Mouse (Mus musculus): ENCODE results near the gene Fam76a.
"Not testable (repeated sequence)": the region's sequence is repeated elsewhere in the genome, so short reads cannot be mapped to it uniquely, and the experiment has no call there.

Gene Fam76a

DNA sequence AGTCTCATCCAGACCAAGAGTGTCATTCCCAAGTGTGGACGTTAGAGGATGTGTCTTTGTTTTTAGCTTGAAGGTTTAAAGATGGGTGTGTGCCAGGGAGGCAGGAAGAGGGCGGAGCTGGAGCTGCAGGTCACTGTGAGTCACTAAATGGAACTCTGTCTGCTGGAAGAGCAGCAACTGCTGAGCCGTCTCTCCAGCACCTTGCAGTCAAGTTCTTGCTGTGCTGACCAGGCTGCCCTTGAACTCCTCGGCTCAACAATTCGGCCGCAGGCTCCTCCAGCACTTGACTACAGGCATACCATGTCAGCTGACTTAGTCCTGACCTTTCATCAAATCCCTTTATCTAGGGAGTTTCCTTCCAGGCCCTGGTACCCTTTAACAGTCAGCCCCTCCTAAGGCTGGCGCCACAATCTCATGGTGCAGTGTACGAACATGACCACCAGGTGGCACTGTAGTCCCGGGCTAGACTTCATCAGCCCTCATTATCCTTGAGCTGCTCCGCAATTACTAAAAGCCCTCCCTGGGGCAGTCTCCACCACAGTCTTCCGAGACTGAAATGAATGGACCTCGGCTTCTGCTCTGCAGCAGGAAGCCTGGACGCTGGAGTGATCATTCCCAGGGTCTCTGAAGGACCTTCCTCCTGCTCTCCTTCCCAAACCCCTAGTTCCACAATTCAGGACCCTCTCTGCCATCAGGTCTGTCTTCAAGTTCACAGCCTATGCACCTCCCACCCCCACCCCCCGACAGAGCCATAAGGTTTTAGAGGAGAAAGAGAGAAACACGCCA is 23.1 kb upstream of the Fam76a start:
- DNase-seq (ENCODE audit: low spot score in 2 of 2) = peak; percentile 83 to 89

DNA sequence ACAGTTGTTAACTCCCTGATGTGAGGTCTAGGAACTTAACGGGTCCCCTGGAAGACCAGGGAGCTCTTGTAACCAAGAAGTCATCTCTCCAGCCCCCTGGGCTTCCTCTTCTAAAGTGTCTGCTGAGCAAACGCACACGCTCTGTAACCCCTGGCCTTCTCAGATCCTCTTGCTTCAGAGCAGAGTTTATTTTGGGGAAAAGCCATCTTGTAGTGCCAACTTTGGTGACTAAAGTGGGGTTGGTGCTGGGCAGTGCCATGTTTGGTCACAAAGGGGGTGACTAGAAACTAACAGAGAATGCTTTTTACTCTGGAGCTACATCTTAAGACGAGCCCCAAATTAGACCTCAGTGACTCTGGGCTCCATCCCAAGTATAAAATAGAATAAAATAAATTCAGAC is 22.4 kb upstream of the Fam76a start:
- DNase-seq (ENCODE audit: low spot score in 2 of 2) = no peak

DNA sequence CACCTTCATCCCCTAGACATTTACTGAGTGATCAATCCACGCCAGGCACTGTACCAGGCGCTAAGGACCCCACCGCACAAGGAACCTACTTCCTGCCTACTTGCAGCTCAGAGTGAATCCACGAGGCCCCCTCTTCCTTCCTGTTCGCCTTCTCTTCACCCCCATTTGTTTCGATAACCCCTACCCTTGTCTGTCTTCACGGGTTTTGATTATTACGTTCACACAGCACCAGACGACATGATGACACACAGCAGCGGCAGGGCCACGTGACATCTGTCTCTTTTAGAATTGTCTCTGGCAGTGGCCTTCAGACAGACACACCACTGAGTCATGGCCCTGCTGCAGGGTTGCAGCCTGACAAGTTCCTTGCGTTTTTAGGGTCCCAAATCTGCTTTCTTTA is 21.7 kb upstream of the Fam76a start:
- no peak for DNase-seq (ENCODE audit: low spot score in 2 of 2)

DNA sequence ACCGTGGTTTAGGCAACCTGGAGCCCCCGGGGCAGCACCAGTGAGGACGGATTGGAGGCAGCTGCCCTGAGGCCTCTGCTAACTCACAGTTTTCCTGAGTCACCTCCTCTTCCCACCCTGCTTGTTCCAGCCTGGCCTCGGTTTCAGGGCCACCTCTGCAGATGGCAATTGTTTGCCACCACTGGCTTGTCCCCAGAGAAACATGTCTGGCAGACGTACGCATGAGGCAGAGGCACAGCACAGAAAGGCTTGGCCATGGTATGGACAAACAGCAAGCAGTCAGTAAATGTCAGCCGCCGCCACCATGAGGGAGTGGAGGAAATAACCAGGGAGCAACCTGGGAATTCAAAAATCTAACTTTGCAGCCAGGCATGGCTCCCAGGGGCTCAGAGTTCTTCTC is 20.7 kb upstream of the Fam76a start:
- no peak for DNase-seq (ENCODE audit: low spot score in 2 of 2)

DNA sequence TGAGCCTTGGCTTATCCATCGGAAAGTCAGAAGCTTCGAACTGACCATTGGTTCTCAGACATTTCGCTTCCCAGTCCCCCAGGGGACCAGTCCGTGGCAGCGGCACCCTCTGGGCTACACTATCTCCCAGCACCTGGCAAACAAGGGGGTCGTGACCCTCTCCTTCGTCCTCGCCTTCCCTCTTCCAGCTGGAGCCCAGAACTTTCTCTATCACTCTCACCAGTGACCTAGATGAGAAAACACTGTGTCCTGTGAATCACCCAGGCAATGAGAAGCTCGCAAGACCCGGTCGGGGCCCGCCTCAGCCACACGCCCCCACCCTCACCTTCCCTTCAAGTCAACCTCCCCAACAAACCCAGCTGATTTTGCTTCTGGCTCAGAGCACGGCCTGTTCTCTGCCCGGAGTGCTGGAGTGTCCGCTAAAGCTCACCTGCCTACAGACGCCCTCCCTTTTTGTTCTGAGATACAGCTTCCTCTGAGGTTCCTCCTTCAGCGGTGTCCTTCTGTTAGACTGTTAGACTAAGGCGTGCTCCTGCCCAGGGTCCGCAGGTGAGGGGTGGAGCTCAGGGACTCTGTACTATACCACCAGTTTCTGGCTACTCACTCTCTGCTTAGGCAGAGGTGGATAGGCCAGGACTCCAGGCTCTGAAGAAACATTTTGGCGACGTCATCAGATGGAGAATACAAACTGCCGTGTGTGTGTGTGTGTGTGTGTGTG is 18.8 kb upstream of the Fam76a start:
- no peak for DNase-seq (ENCODE audit: low spot score in 2 of 2)

DNA sequence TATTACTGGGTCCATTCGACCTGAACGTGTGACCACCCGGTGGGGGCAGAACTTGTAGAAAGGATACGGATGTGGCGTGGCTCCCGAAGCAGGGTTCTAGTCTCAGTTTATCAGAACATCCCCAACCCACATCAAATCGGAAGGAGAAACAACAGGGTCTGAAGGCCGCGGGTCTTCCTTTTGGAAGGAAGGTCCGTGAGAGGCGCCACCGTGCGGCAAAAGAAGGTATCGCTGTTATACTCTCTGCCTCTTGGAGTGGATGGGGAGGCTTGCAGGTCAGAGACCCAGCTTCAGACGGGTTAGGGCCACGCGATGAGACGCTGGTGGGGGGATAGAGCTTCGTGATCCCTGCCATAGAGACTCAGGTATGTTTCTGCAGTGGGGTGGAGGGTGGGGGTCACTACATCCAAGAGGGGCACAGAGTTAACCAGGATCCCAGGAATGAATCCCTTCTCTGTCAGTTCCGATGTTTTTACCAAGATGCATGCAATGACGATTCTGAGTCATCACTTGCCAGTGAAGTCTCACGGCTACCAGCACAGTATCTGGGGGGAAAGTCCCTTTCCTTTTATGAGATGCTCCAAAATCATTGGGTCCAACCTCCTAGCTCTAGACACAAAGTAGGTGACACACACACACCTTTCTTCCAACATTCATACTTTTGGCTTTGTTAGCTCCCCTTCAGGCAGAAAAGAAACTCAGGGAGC is 17.2 kb upstream of the Fam76a start:
- DNase-seq (ENCODE audit: low spot score in 2 of 2) = peak in 1 of 2 experiments; percentile 41

DNA sequence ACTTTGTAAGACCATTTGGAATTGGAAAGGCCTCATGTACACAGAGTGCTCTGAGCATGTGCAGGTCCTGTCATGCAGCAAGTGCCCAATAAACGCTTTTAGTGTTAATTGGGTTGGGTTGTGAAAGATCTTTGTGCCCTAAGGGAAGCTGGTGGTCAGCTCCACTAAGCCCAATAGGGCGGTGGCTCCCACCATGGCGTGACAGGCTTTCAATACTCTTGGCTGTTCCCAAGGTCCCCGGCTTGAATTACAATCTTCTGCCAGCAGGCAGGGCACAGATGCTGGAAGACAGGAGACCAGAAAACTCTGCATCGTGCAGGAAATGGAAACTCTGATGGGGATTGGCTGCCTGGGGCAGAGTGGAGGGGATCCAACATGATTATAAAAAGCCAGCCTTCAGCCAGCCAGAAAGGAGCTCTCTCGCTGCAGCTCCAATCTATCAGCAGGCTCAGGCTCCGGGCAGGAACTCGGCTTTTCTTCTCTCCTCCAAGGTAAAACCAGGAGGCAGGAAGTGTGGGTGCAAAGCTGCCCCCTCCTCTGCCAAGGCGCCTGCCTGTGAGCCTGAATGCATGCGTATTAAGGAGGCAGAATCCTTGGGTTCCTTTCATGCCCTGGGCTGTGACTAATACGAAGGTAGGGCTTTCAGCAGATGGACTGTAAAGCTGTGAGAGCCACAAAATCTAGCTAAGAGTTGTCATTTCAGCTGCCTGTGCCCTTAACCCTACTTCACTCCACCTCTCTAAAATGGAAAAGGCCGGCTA is 16.0 kb upstream of the Fam76a start:
- no peak for DNase-seq (ENCODE audit: low spot score in 2 of 2)

DNA sequence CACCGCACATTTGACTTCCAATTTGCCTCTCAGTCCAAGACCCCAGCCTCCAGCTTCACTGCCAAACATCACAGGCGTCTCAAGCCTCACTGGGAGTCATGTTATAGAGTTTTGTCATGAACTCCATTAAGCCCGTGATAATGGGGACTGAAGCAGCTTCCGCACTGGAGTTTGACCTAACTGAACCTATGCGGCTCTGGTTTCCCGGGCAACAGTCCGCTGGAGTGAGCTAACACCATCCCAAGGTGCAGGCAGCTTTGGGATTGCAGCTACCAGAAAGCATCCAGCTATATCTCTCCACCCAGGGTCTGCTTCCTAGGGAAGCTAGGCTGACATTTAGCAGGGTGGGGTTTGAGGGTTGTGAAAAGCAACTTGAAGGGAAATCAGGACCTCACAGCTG is 12.3 kb upstream of the Fam76a start:
- DNase-seq (ENCODE audit: low spot score in 2 of 2) = no peak

DNA sequence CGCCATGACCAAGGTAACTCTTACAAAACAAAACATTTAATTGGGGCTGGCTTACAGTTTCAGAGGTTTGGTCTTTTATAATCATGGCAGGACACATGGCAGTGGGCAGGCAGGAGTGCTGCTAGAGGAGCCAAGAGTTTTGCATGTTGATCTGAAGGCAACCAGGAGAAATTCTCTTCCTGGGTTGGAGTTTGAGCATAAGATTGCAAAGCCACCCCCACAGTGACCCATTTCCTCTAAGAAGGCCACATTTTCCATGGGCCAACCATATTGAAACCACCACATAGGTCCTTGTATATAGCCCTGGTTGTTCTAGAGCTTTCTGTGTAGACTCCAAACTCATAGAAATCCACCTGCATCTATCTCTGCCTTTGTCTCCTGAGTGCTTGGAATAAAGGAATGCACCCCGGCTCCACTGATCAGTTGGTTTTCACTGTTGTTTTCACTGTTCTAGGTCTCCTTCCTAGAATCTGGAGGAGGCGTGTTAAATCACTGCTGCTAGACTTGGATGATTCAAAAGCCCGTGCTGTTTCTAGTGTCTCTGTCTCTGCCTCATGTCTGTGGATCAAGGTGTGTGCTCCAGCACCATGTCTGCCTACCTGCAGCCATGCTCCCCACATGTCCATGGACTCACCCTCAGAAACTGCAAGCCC is 10.5 kb upstream of the Fam76a start:
- no peak for DNase-seq (ENCODE audit: low spot score in 2 of 2)

DNA sequence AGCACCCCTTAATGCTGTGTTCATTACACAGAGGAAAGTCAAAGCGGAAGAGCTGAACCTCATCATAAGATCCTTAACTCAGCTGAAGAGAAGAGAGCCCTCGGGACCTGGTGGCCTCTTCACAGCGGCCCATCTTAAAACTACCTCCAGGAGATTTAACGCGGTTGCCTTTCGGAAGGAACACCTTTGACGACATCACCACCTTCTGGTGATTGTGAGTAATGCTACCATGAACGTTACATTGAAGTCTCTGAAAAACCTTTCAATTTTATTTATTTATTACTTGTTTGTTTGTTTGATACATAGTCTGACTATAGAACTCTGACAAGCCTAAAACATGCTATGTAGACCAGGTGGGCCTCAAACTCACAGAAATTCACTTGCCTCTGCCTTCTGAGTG is 8.4 kb upstream of the Fam76a start:
- DNase-seq (ENCODE audit: low spot score in 2 of 2) = peak in 1 of 2 experiments; percentile 34

DNA sequence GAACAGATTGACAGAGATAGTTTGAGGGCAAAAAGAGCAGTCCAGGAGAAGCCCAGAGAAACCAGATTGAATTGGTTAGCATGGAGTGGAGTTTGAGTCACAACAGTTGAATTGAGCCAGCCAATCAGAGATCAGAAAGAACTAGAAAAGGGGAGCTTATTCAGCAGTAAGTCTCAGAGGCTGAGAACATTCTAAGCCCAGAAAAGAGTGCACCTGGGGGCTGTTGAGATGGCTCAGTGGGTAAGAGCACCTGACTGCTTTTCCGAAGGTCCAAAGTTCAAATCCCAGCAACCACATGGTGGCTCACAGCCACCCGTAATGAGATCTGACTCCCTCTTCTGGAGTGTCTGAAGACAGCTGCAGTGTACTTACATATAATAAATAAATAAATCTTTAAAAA is 4.2 kb upstream of the Fam76a start:
- DNase-seq (ENCODE audit: low spot score in 2 of 2) = not testable (repeated sequence)

DNA sequence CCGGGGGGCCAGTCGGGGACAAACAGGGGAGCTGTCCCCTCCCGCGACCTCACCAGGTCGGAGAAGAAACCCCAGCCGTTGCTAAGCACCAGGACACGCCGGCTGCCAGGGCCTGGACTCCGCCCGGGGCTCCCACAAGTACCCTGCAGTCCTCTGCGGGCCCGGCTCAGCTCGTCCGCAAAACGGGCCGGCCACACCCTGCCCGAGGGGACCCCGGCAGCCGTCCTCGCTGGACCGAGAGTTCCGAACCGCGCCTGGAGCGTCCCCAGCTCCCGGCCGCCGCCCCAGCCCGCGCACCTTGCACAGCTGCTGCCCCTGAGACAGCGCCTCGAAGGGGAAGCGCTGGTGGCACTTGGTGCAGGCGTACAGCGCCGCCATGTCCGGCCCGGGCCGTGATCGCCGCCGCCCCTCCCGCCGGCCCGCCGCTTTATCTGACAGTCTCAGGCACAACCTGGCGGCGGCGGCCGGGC is 262 bp downstream of the Fam76a start:
- no peak for DNase-seq (ENCODE audit: low spot score in 2 of 2)

DNA sequence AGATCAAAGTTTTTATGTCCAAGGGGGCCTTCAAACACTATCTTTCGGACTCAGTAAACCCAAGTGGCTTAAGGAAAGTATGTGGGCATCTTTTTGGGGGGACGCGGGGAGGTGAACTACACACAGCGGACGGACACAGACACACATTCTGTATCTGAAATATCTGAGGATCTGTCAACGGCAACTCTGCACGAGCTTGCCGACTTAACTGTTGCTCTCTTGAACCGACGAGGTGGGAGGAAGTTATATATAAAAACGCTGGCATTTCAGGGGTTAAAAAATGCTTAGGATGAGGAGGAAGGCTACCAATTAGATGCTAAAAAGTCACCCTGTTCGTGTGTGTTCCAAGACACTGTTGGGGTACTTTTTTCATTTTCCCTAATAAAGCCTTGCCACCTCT is 870 bp downstream of the Fam76a start:
- no peak for DNase-seq (ENCODE audit: low spot score in 2 of 2)

DNA sequence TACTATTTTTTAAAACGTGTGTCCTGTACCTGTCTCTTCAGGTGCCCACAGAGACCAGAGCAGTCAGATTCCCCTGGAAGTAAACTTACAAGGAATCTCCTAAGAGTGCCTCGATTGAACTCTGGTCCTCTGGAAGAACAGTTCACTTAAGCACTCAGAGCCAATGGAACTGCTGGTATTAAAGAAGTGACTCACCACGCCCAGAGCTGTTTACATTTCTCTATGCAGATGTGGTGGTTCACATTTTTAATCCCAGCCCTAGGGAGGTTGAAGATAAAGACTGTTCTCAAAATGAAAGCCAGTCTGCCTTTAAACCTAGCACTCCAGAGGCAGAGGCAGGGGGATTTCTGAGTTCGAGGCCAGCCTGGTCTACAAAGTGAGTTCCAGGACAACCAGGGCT is 2.2 kb downstream of the Fam76a start:
- DNase-seq (ENCODE audit: low spot score in 2 of 2) = no peak

DNA sequence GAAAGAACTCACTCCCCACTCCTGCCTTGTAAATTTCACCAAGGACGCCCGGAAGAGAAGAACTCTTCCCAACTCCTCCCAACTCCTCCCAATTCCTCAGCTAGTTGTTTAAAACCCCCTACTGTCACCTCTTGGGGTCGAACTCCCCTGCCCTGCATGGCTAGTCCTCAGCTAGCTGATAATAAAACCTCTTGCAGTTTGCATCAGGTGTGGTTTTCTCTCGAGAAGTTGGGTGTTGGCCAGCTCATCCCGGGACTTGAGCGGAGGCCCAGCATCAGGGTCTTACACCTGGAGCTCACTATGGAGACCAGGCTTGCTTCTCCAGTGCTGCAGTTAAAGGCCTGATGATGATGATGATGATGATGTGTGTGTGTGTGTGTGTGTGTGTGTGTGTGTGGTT is 3.9 kb downstream of the Fam76a start:
- DNase-seq (ENCODE audit: low spot score in 2 of 2) = not testable (repeated sequence)

DNA sequence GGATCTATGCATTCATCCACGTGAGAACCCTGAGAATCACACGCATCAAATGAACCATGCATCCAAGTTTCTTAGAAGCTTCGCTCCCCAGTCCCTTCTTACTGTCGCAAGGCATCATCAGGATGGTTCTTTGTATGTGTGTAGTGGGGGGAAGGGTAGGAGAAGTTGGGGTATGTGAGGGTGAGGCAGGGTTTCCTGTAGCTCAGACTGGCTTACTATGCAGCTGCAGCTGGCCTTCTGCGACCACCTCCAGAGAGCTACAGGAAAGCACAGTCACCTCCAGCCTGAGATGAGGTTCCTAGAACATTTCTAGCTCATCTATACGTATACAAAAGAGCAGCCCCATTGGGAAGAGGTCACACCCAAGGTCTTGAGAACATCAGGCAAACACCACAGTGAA is 10.2 kb downstream of the Fam76a start:
- DNase-seq (ENCODE audit: low spot score in 2 of 2) = no peak

DNA sequence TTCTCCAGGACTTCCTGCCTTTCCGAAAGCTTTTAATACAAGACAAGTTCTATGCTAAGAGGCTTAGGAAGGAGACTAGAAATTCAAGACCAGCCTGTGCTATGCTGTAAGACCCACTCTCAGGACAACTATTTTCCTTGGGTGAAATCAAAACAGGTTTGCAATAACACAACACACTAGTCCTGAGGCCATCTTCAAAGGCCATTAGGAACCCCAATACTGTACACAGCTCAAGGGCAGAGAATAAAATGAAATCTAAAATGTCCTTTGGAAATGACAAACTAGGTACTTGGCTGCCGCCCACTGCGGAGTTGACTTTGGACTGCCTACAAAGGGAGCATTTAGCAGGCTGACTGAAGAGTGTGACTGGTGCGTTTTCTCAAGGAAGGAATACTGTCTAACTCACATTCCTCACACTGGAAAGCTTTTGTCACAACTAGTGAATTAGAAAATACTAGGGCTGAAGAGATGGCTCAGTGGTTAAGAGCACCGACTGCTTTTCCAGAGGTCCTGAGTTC is 16.5 kb downstream of the Fam76a start:
- no peak for DNase-seq (ENCODE audit: low spot score in 2 of 2)

DNA sequence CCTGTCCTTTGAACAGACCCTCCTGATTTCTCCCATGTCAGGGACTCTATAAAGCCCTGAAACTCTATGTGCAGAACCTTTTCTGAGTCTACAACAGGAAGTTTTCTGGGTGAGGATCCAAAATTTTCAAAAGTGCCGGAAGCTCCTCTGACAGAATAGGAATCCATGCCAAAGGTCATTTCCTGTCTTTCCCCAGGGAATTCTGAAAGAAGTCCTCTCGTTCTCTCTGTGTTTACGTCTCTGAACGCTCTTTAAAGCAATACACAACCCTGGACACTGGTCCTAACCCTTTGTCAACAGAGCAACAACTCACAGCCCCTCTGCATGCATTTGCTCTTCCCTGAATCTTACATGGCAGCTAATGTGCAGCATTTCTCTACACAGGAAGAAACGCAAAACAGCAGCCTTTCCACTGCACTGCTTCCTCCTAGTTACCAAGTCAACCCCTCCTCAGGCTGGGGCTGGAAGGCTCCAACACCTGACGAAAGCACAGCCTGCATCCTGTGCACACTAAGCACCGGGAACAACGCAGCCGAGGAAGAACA is 17.5 kb downstream of the Fam76a start:
- peak; percentile 72 to 79 for DNase-seq (ENCODE audit: low spot score in 2 of 2)

DNA sequence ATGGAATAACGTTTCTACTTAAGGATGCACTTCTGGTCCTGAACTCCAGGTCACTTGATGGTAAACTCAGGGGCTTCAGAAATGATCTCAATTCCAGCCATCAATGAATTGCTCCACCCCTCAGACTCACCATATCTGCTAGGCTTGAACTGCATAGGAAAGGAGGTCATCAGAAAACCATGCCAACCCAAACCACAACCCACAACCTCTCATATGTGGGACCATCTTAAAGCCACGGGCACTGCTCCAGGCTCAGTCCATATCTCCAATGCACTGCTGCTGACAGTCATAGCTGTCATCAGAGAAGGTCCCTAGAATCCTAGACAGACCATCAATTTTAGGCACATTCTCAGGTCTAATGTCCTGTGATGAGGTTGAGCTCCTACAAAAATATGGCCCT is 18.3 kb downstream of the Fam76a start:
- DNase-seq (ENCODE audit: low spot score in 2 of 2) = no peak

DNA sequence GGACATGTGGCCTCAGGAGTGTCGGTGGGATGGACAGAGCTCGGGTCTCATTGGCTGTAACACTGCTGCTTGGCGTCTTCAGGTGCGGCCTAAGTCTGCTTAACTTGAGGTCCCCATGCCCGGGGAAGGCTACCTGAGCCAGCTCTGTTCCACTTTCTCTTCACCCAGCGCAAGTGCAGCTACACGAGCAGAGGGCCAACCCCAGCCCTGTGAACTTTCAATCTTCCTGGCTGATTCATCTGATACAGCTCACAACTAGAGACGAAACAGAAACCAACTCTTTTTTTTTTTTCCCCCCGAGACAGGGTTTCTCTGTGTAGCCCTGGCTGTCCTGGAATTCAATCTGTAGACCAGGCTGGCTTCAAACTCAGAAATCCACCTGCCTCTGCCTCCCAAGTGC is 24.2 kb downstream of the Fam76a start:
- DNase-seq (ENCODE audit: low spot score in 2 of 2) = no peak

DNA sequence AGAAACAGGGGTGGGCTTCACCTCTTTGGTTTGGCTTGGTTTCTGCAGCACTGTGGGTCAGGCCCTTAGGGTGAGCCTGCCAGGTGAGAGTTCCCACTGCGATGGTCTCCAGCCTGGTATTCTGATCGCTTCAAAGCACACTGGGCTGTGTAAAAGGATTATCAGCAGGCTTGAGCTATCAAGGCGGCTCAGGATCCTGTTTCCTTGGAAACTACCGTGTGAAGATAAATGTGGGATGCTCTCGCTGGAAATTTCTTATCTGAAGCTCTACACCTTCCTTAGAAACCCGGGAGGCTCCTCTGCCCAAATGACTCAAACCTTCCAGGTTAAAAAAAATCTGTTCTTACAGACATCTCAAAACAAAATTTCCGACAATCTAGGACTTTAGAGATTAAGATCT is 28.0 kb downstream of the Fam76a start:
- no peak for DNase-seq (ENCODE audit: low spot score in 2 of 2)
